Mouse (Mus musculus) hindbrain, embryonic 14.5 days (tissue): ENCODE measurements around the gene Tfap4. TPM values are rescaled to one million over a fixed set of nuclear protein-coding genes. Genes with fewer than 3 reads are reported as not detected.

Source experiments
- ATAC-seq: fragments of 200-750 bp; cut with Nextera tagmentation; 2 replicates; pipeline ENCODE4 v1.8.0; 2017; ENCODE audit warnings: moderate number of reproducible peaks, mild to moderate bottlenecking, moderate TSS enrichment, moderate library complexity; ENCODE audit not compliant: low FRiP score
- DNase-seq: peaks from one replicate; pipeline ENCODE4 v3.0.0-alpha.2; 2015; ENCODE audit warnings: low spot score
- H3K27ac ChIP-seq: fragments of 300-500 bp; sonication (generic); 2 replicates; pipeline ENCODE4 v1.5.1; 2014; ENCODE audit warnings: mild to moderate bottlenecking, moderate library complexity
- H3K27me3 ChIP-seq: fragments of 300-500 bp; sonication (generic); 2 replicates; pipeline ENCODE4 v1.6.1; 2014; ENCODE audit warnings: mild to moderate bottlenecking, low read length, mixed read lengths; ENCODE audit not compliant: control insufficient read depth, insufficient read depth
- H3K36me3 ChIP-seq: fragments of 300-500 bp; sonication (generic); replicated peaks from 2 replicates; pipeline ENCODE4 v1.6.1; 2014; ENCODE audit not compliant: control insufficient read depth, insufficient read depth
- H3K4me1 ChIP-seq: fragments of 300-500 bp; sonication (generic); replicated peaks from 2 replicates; pipeline ENCODE4 v1.6.1; 2014; ENCODE audit warnings: antibody characterized with exemption, low read length, mixed read lengths; ENCODE audit not compliant: control insufficient read depth, insufficient read depth
- H3K4me2 ChIP-seq: fragments of 300-500 bp; sonication (generic); replicated peaks from 2 replicates; pipeline ENCODE4 v1.6.1; 2014; ENCODE audit warnings: mild to moderate bottlenecking, moderate library complexity
- H3K4me3 ChIP-seq: fragments of 300-500 bp; sonication (generic); replicated peaks from 2 replicates; pipeline ENCODE4 v1.5.1; 2014; ENCODE audit warnings: mild to moderate bottlenecking, low read length
- H3K9ac ChIP-seq: fragments of 300-500 bp; sonication (generic); 2 replicates; pipeline ENCODE4 v1.6.1; 2014
- H3K9me3 ChIP-seq: fragments of 300-500 bp; sonication (generic); 2 replicates; pipeline ENCODE4 v1.6.1; 2016; ENCODE audit warnings: low read length; ENCODE audit not compliant: control insufficient read depth
- WGBS: fragments of 180-500 bp; shearing (Covaris S2); extraction: QIAGEN DNeasy Blood & Tissue Kit; methylation state at CpG from one replicate; pipeline ENCODE4 v1.1.7; 2014; 5-methylcytosine and 5-hydroxymethylcytosine counted together
- polyA plus RNA-seq: library from polyadenylated mRNA; unstranded; fragments of >200 nt; fragmentation: Nextera tagmentation; extraction: Ambion mirVana; gene quantifications from 2 replicates; pipeline ENCODE4 v1.2.1, GENCODE M21; 2014

Tfap4 gene
- polyA plus RNA-seq, 1 experiment from 2014 or later: 8.2 TPM

DNA sequence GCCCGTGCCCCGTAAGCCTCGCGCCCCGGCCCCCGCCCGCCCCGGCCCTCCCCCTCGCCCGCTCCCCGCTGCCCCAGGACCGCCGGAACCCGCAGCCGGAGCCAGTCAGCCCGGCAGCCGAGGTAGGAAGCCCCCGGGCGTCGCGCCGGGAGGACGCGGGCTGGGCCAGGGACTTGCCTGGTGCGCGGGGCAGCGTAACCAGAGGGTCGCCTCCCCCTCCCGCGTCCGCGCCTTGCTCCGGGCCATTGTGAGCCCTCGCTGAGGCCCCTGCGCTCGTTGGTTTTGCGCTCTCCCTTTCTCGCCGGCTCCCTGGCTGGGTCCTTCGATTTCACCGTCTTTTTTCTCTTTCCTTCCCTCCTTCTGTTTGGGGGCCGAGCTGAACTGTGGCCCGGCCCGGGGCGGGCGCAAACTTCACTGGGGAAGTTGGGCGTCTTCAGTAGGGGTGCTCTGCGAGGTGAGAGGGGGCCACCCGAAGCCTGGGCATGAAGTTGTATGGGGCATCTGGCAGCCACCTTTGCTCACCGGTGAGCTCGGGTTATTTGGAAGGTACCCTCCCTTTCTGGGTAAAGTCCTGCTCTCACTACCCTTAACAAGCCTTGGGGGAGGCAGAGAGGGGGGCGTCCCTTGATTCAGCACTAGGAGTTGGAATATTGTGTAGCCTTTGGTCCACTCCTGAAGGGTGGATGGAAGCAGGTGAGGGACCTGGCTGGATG, 35.3 kb upstream of the Tfap4 start:
- Histone ChIP-seq H3K9me3 (no peaks in the 10 kb centered on the region), H3K9ac (peak overlapping the region; percentile 98), H3K4me2 (peak overlapping the region; percentile 91), H3K4me3 (peak overlapping the region; percentile 87), H3K4me1 (peaks cover 51% of the 10 kb centered on the region), H3K27me3 (no peaks in the 10 kb centered on the region), H3K27ac (peak overlapping the region; percentile 94), H3K36me3 (peaks cover 6% of the 10 kb centered on the region; the same call in 1 of the 2 replicates)
- WGBS: 0% methylated on average over 27 of the region's 52 CpGs
- DNase-seq (no peak), ATAC-seq (peak; percentile 42)

DNA sequence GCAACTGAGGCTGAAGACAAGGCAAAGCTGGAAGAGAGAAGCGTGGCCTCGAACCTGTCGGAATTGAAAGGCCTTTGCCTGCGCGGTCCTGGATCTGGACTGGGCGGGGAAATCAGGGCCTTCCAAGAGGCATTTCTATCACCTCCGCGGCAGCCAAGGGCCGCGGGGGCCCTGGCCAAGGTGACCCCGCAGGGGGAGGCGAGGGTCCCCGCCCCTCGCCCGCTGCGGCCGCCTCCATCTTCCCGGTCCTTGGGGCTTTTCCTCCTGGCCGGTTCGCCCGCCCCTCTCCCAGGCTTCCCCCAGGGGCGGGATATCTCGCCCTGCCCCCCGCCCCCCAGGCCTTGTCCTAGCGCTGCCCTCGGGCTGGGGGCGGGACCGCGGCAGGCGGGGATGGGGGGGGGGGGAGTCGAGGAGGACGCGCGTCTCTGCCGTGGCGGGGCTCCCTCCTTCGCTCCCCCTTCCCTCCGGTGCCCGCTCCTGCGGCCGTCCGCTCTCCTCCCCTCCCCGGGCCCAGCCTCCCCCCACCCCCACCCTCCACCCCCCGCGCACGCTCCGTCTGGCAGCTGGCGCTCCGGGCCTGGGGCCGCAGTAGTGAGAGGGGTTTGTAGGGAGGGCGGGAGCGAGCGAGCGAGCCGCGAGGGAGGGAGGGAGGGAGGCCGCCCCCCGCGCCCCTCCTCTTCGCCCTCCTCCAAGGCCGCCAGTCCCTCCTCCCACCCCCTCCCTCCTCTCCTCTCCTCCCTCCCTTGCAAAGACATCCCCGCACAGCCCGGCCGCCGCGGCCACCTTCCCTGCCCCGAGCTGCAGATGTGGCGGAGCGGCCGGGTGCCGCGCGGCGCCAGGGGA, 34.5 kb upstream of the Tfap4 start, which contains the start of gene Glis2:
Gene Glis2, plus strand, starts transcription at position 743 of the 843 bp plus-strand sequence.
- peak within 1 kb of the TSS; percentile 94 for H3K27ac ChIP-seq
- H3K4me1 ChIP-seq: peaks cover 50% of the 10 kb centered on the region
- H3K9me3 ChIP-seq: no peaks in the 10 kb centered on the region
- DNase-seq (peak; percentile 77), ATAC-seq (peak; percentile 89)
- H3K4me3 ChIP-seq: peak within 1 kb of the TSS; percentile 87
- peak within 1 kb of the TSS; percentile 91 for H3K4me2 ChIP-seq
- under 1% methylated on average over 22 of the region's 74 CpGs for WGBS
- no peaks in the 10 kb centered on the region for H3K27me3 ChIP-seq
- peaks cover 6% of the 10 kb centered on the region; the same call in 1 of the 2 replicates for H3K36me3 ChIP-seq
- H3K9ac ChIP-seq: peak within 1 kb of the TSS; percentile 98

DNA sequence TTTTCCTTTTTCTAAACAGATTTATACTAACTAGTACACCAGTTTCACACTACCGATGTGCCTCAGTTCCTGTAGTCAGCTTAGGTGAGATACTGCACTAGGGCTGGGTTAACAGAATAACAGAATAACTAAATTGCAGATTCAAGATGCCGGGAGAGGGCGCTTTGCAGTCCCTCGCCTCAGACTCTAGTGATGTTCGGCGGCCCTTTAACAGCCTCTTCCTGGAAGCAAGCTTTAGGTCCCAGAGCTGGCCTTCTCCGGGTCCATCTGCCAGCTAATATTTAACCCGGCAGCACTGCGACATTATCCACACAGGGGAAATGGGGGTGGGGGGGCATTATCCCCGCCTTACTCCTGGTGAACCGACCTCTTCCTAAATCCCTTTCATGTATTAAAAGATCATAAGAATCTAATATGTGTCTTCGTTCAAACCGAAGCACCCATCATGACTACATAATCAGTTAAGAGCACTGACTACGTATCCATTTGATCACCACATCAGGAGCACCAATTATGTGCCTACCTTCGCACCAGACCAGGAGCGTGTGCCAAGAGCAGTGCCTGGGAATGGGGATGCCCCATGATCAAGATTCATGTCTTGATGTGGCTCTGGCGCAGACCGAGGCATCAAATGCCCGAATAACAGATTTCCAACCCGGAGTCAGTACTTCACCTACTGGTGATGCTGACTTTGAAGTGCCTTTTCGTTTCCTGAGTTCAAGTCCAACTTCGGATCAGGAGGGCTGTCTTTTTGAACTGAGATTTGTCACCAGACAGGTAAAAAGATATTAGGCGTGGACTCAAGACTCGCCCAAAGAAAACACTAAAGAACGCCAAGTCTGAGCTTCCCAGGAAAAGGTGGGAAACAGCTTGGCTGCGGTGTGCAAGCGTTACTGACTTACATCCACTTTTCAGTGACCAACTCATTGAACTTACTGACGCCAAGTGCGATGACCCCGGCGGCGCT, 33.5 kb upstream of the Tfap4 start:
- Histone ChIP-seq H3K27me3 (no peaks in the 10 kb centered on the region), H3K4me2 (peak overlapping the region; percentile 91), H3K9ac (peak overlapping the region; percentile 98), H3K36me3 (peaks cover 6% of the 10 kb centered on the region; the same call in 1 of the 2 replicates), H3K4me1 (peaks cover 40% of the 10 kb centered on the region), H3K4me3 (peak overlapping the region; percentile 87), H3K27ac (peak overlapping the region; percentile 94), H3K9me3 (no peaks in the 10 kb centered on the region)
- WGBS: 11% methylated on average over 32 of the region's 32 CpGs
- ATAC-seq (no peak), DNase-seq (peak; percentile 76)

DNA sequence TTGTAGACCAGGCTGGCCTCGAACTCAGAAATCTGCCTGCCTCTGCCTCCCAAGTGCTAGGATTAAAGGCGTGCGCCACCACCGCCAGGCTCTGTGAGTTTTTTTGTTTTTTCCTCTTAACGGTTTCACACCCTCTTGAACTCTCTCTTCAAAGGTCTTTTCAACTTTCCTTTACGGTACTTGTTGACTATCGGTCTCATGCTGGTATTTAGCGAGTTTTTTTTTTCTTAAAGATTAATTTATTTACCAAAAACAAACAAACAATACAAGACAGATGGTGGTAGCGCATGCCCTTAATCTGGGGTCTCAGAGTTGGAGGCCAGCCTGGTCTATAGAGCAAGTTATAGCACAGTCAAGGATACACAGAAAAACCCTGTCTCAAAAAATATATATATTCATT, 30.6 kb upstream of the Tfap4 start:
- Histone ChIP-seq H3K9me3 (no peaks in the 10 kb centered on the region), H3K4me2 (no peak overlapping the region), H3K36me3 (peaks cover 6% of the 10 kb centered on the region; the same call in 1 of the 2 replicates), H3K4me1 (peaks cover 24% of the 10 kb centered on the region), H3K27ac (no peak overlapping the region), H3K9ac (no peak overlapping the region), H3K27me3 (no peaks in the 10 kb centered on the region), H3K4me3 (no peak overlapping the region)
- ATAC-seq (no peak), DNase-seq (peak; percentile 82)
- WGBS: 98% methylated on average over 9 of the region's 9 CpGs

DNA sequence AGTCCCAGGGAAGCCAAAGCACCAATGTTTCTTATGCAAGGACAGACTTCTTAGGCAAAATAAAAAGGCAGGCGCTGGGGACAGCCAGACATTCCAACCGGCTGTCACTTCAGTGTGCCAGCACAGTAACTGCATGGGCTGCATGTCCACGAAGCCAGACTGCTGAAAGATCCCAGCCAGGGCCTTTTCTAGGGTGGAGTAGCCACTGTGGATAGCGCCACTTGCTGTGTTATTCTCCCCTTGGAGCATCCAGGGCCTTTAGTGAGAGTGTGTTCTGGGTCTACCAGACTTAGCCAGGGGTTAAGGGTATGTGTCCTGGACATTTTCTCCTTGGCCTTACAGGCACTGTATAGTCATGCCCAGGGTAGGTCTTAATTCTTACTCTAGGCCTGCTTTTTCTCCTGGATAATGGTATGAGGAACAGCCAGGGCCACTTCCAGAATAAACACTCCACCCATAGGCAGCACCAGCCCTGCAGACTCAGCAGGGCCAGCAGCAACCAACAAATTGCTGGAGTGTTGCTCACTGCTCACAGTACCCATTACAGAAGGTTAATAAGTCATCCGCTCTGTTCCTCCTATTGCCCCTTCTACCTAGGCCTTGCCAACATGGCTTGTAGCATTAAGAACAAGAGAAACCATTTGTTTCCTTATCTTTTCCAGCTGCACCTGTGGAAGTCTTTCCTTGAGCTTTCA, 28.0 kb upstream of the Tfap4 start:
- no peak for ATAC-seq
- H3K9ac ChIP-seq: no peak overlapping the region
- 49% methylated on average over 5 of the region's 5 CpGs for WGBS
- no peak overlapping the region for H3K4me2 ChIP-seq
- H3K9me3 ChIP-seq: no peaks in the 10 kb centered on the region
- peaks cover 12% of the 10 kb centered on the region for H3K4me1 ChIP-seq
- DNase-seq: no peak
- H3K4me3 ChIP-seq: no peak overlapping the region
- no peaks in the 10 kb centered on the region for H3K27me3 ChIP-seq
- H3K27ac ChIP-seq: peak overlapping the region; percentile 65; the same call in 1 of the 2 replicates
- peaks cover 6% of the 10 kb centered on the region; the same call in 1 of the 2 replicates for H3K36me3 ChIP-seq

DNA sequence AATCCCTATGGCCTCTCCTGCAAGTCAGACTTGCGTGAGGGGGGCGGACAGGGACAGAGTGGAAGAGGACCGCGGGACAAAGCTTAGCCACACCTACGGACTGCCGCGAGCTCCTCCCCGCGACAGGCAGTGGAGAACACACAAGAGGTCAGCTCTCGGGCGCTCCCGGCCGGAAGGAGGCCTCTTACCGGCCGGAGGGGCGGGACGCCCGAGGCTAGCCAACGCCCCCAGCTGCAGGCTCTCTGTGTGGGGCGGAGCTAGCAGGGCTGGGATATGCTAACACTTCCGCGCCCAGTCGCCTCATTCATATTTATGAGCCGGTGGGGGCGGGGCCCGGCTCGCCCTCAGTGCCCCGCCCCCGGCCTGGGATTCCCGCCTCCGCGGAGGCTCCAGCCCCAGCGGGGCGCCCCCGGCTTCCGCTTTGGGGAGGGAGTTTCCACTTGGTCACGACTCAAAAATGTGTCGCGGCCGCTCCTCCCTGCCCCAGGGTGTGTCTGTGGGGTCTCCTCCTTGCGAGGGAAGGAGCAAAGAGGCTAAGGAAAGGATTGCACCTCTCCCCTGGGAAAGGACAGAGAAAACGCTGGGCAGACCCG, 27.0 kb upstream of the Tfap4 start:
- 0% methylated on average over 41 of the region's 43 CpGs for WGBS
- Histone ChIP-seq H3K4me3 (peak overlapping the region; percentile 44), H3K9me3 (no peaks in the 10 kb centered on the region), H3K9ac (peak overlapping the region; percentile 62), H3K27ac (peak overlapping the region; percentile 65), H3K4me2 (peak overlapping the region; percentile 74), H3K4me1 (peaks cover 12% of the 10 kb centered on the region; the same call in 1 of the 2 replicates), H3K36me3 (peaks cover 6% of the 10 kb centered on the region; the same call in 1 of the 2 replicates), H3K27me3 (no peaks in the 10 kb centered on the region)
- peak; percentile 90 for DNase-seq
- ATAC-seq: peak; percentile 96

DNA sequence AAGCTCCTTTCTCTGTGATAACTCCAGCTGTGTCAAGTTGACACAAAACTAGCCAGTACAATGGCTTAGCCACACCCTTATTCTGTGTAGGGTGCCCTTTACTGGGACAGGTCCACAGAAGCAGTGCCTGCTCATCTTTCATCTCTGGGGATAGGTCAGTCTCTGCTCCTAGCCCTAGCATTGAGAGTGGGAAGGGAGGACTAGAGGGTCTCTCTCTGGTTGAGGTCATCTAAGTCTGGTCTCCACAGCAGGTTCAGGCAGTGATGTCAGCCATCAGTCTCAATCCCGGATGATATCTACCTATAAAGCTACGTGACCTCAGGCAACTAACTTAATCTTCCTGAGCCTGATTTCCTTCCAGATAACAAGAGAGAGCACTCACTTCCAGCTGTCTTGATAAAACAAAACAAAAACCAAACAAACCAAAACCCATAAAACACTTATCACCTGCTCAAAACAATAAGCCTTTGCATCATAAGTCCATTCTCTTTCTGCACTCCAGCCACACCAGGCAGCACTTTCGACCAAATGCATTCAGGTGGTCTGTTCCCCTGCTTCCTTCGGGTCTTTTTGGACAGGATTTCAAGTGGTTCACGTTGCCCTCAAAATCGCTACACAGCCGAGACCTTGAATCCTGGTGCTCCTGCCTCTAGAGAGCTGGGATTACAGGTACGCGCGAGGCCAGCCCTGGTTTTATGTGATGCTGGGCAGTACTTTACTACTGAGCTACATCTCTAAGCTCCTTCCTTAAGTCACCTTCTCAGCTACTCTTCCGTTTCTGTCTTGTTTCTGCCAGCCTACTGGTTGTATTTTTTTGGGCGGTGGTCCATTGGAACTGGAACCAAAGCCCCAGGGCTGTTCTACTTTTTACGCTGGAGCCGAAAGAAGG, 26.2 kb upstream of the Tfap4 start:
- Histone ChIP-seq H3K27ac (peak overlapping the region; percentile 65), H3K9me3 (no peaks in the 10 kb centered on the region), H3K4me1 (peaks cover 12% of the 10 kb centered on the region; the same call in 1 of the 2 replicates), H3K27me3 (no peaks in the 10 kb centered on the region), H3K36me3 (peaks cover 6% of the 10 kb centered on the region; the same call in 1 of the 2 replicates), H3K4me3 (peak overlapping the region; percentile 44), H3K9ac (peak overlapping the region; percentile 62), H3K4me2 (peak overlapping the region; percentile 74)
- WGBS: 13% methylated on average over 14 of the region's 14 CpGs
- peak; percentile 36 for DNase-seq
- ATAC-seq: peak; percentile 36
